Mouse (Mus musculus) thymus, postnatal 36 days (tissue): ENCODE measurements around the gene Sipa1.
A peak's percentile ranks its signal among the peaks of the same experiment; 100 is the strongest.

ENCODE experiments used
- DNase-seq, 2 experiments: peaks; one replicate each; pipeline ENCODE4 v3.0.0; 2022; ENCODE audit warnings: mixed read lengths in 2 of 2

Gene Sipa1

GRCm38 (mm10) chr19:5686437-5686836 lies 22.9 kb upstream of the Sipa1 start:
- no peak for DNase-seq

DNA sequence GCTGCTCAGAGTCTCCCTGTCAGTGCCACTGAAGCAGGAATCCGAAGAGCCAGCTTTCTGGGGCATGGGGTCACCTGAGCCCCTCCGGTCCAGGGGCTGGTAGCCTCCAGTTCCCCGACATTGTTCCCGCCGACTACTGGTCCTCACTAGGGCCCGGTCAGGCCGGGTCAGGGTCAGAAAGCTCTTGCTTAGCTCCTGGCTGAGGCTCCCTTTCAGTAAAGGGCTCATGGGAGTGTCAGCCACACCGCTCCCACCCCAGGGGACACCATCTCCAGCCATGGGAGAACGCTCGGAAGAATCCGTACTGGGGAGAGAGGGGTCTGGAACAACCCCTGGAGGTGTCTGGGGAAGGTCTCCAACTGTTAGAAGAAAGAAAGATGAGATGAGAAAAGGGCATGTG lies 22.4 kb upstream of the Sipa1 start:
- no peak for DNase-seq

- peak in 1 of 2 experiments; percentile 15 for DNase-seq
Observed at GRCm38 (mm10) chr19:5685431-5685830, 21.9 kb upstream of the Sipa1 start.

DNA sequence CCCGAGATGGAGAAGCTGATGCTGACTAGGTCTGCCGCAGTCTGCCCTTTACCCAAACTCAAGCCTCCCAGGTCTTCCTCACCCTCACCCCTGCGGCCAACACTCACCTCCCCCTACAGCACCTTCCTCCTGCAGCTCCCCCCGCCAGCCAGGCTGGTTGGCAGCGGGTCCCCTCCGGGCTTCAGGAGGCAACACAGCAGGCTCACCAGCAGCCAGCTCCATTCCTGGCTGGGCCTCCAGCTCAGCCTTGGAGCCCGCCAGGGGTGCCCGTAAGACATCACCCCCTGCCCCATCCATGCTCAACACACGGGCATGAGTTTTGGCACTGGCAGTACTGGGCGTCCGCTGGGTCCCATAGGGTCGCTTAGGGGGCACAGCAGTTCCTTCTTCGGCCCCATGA lies 21.5 kb upstream of the Sipa1 start:
- peak in 1 of 2 experiments; percentile 16 for DNase-seq

- DNase-seq, result no peak
Observed at GRCm38 (mm10) chr19:5684236-5684635, 20.7 kb upstream of the Sipa1 start.

DNA sequence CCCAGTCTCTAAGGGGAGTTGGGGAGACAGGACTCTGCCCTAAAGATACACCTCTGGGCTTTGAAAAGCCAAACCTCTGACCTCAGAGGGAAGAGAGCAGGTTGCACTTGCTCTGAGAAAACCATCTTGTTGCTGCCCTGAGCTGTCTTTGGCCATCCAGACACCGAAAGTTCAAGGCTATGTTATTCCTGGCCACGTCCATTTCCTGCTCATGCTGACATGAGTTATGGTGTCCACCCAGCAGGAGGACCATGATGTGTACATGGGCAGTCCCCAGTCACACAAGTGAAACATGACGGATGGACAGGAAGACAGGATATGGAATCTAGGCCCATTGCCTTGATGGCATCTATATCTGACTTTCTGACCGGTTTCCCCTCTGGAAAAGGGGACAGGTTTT lies 16.9 kb upstream of the Sipa1 start:
- no peak for DNase-seq

DNA sequence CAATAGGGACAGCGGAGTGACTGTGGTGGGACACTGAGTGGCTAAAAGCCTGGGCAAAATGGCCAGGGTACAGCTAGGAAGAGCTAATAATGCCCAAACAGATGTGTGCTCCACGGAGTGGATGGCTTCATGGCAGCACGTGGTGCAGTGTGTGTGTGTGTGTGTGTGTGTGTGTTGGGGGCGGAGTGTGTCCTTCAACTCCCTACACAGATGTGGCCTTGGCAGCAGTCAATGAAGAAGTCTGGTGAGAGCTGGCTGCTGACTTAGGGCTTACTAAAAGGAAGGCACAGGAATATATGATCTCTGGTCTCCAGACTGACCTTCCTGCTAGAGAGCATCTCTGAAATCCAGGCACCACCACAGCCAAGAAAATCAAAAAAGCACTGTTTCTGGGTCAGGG lies 4.9 kb upstream of the Sipa1 start:
- no peak for DNase-seq

GRCm38 (mm10) chr19:5666386-5666785 lies 2.9 kb upstream of the Sipa1 start:
- no peak for DNase-seq

GRCm38 (mm10) chr19:5665465-5665864 lies 2.0 kb upstream of the Sipa1 start:
- no peak for DNase-seq

- no peak for DNase-seq
Observed at GRCm38 (mm10) chr19:5664669-5665257, 1.3 kb upstream of the Sipa1 start.

GRCm38 (mm10) chr19:5662310-5662709 lies 1.2 kb downstream of the Sipa1 start:
- peak; percentile 43 to 62 for DNase-seq

DNA sequence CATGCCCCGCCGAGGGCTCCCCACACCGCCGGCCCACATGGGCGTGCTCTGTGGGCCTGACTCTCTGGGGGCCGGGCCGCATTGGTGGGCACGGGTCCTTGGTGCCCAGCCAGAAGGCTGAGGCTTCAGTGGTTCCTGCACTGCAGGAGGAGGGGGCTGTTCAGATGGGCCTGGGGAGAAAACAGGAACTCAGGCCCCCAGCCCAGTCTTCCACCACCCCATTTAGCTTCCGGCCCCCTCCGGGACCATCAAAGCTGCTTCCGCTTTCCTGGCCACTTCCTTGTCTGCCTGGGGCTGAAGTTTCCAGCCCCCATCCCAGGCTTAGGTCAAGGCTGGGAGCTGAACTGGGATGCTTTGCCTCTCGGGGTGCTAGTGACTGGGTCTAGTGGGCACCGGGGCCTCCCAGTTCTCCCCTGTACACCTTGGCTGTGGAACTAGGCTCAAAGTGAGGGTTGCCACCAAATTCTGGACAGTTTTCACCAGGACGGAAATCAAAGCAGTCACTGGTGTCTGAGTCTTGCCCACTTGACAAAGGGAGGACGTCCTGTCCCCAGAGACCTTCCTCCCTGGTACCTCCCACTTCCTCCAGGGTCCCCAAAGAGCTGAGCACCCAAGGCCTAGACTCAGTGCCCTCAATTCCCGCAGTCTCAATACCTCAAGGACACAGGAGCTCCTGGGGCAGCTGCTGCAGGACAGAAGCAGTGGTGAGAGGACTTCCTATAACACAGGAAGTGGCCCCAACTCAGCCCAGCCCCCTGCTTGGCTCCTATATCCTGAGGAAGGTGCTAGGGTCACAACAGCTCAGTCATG lies 2.4 kb downstream of the Sipa1 start:
- peak; percentile 68 to 79 for DNase-seq

- no peak for DNase-seq
Observed at GRCm38 (mm10) chr19:5654720-5655298, 8.7 kb downstream of the Sipa1 start.

DNA sequence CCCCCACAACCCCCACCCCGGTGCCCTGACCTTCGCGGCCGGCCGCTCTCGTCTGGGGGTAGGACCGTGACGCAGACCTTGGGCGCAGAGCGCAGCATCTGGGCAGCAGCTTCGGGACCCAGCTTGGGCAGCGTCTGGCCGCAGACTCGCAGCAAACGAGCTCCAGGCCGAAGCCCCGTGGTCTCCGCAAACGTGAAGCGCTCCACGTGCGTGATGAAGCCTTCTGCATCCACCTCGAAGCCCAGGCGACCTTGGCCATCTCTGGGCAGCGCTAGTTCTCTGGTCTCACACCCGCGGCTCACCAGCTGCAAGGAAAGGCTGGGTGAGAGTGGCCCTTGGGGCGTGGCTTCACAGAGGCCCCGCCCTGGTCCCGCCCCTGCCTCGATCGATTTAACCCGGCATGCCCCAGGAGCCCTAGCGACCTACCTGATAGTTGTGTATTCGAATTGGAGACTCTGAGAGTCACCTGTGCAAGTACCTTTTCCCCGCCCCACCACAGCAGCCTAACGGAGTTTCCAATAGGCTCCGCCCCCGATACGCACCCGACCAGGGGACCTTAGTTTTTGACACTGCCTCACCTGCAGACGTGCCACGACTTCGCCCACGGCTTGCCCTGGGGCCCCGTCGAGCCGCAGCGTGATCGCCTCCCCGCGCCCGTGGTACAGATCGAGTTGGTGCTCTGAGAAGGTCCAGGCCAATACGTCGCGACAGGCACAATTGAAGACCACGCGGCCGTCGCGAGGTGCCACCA lies 9.4 kb downstream of the Sipa1 start:
- peak in 1 of 2 experiments; percentile 22 for DNase-seq

- peak in 1 of 2 experiments; percentile 5 for DNase-seq
Observed at GRCm38 (mm10) chr19:5652570-5652969, 10.9 kb downstream of the Sipa1 start.

DNA sequence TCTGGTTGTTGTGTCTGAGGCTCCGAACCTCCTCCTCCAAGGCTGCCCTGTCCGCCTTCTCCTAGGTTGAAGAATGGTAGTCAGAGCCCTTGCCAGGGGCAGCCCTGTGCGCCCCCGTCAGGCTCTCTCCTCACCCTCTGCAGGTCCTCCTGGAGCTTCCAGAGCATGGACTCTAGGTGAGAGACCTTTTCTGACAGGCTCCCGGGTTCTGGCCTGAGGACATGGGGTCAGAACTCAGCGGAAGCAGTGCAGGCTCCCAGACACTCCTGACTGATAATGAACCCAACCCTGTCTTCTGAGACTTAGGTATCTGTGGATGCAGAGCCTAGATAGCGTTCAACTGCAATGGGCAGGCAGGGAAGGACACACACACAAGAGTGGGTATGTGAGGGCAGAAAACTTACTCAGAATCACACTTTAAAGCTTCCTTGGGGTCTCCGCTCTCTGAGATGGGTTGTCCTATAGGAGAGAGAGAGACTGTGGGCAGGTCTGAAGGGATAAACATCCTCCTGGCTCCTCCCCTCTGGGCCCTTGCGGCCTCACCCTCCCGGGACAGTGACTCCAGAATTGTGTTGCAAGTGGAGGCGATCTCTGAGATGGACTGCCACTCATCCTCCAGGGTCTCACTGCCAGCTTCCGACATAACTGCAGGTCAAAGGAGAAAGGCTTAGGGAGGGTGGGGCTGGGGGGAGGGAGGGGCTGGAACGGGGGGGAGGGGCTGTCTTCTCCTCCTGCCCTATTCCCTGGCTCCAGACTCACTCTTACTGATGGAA lies 11.8 kb downstream of the Sipa1 start:
- DNase-seq, result no peak

DNA sequence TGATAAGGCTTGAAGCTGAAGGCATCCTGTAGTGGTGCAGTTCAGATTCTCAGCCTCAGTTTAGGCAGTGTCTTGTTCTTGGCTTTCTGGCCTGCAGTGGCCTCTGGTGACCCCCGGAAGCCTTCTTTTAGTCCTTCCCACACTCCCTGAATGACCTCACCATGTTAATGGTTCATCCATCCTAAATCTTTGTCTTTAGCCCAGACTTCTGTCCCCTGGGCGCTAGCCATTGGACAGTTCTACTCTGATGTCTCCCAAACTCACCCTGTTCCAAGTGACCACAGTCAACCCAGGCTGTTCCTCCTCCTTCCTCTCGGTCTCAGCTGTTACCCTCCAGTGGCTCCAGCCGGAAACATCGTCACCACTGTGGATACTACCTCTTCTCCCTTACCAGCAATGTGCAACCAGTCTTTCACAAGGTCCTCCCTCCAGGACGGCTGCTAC lies 14.2 kb downstream of the Sipa1 start:
- no peak for DNase-seq

GRCm38 (mm10) chr19:5648401-5649297 lies 14.9 kb downstream of the Sipa1 start:
- DNase-seq, result peak; percentile 82 to 90

DNA sequence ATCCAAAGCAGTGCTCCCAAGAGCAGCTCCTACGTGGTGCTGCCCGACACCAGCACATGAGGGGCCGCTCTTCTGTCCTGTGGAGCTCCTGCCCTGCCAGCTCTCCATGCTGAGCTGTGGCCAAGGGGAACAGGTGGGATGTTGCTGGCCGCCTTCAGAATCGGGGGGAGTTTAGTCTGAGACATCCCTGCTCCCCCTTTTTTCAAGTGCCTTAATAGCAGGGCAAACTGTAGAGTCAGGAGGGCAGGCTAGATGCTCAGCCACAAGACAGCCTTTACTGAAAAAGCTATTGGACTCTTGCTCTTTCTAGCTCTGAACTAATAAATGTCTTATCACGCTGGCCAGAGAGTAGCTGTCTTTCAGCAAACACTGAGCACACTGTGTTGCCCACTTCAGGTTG lies 15.7 kb downstream of the Sipa1 start:
- DNase-seq, result no peak

DNA sequence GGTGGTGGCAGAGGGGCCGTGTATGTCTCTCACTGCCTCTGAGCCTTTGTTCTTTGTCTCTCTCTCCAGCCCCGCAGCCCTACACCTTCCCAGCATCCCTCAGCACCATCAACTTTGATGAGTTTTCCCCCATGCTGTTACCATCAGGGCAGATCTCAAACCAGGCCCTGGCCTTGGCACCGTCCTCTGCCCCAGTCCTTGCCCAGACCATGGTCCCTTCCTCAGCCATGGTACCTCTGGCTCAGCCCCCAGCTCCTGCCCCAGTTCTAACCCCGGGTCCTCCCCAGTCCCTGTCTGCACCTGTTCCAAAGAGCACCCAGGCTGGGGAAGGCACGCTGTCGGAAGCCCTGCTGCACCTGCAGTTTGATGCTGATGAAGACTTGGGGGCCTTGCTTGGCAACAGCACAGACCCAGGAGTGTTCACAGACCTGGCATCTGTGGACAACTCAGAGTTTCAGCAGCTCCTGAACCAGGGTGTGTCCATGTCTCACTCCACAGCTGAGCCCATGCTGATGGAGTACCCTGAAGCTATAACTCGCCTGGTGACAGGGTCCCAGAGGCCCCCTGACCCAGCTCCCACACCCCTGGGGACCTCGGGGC lies 16.7 kb downstream of the Sipa1 start:
- DNase-seq, result no peak

- no peak for DNase-seq
Observed at GRCm38 (mm10) chr19:5645280-5645679, 18.2 kb downstream of the Sipa1 start.
